Mouse (Mus musculus) hindbrain, postnatal 0 days (tissue): ENCODE data around the gene Ssh2. TPM values are rescaled to one million over a fixed set of nuclear protein-coding genes. Genes with fewer than 3 reads are reported as not detected.
A peak's percentile ranks its signal among the peaks of the same experiment; 100 is the strongest.

Experiments used
- ATAC-seq: fragments of 200-750 bp; cut with Nextera tagmentation; 2 replicates; pipeline ENCODE4 v1.8.0; 2017; ENCODE audit warnings: mild to moderate bottlenecking, moderate TSS enrichment, moderate library complexity
- DNase-seq: peaks from one replicate; pipeline ENCODE4 v3.0.0-alpha.2; 2015; ENCODE audit warnings: low spot score
- H3K27ac ChIP-seq: fragments of 300-500 bp; sonication (generic); 2 replicates; pipeline ENCODE4 v1.5.1; 2014; ENCODE audit warnings: mild to moderate bottlenecking
- H3K27me3 ChIP-seq: fragments of 300-500 bp; sonication (generic); 2 replicates; pipeline ENCODE4 v1.6.1; 2014; ENCODE audit warnings: low read length, mixed read lengths; ENCODE audit not compliant: insufficient read depth
- H3K36me3 ChIP-seq: fragments of 300-500 bp; sonication (generic); 2 replicates; pipeline ENCODE4 v1.6.1; 2014; ENCODE audit warnings: low read length, mixed read lengths; ENCODE audit not compliant: insufficient read depth
- H3K4me1 ChIP-seq: fragments of 300-500 bp; sonication (generic); 2 replicates; pipeline ENCODE4 v1.6.1; 2014; ENCODE audit warnings: antibody characterized with exemption, low read length, mixed read lengths; ENCODE audit not compliant: insufficient read depth
- H3K4me2 ChIP-seq: fragments of 300-500 bp; sonication (generic); 2 replicates; pipeline ENCODE4 v1.6.1; 2014; ENCODE audit warnings: low read depth, mild to moderate bottlenecking, low read length, moderate library complexity, mixed read lengths
- H3K4me3 ChIP-seq: fragments of 300-500 bp; sonication (generic); 2 replicates; pipeline ENCODE4 v1.5.1; 2014; ENCODE audit warnings: low read length
- H3K9ac ChIP-seq: fragments of 300-500 bp; sonication (generic); replicated peaks from 2 replicates; pipeline ENCODE4 v1.6.1; 2014; ENCODE audit warnings: mild to moderate bottlenecking, low read length, moderate library complexity, mixed read lengths
- H3K9me3 ChIP-seq: fragments of 300-500 bp; sonication (generic); 2 replicates; pipeline ENCODE4 v1.6.1; 2016; ENCODE audit warnings: low read length, mixed read lengths
- CTCF ChIP-seq: IDR thresholded peaks from 2 replicates; pipeline ENCODE4 v1.5.1; 2016; ENCODE audit warnings: antibody characterized with exemption, control low read depth, low read depth
- WGBS: fragments of 180-500 bp; shearing (Covaris S2); extraction: QIAGEN DNeasy Blood & Tissue Kit; methylation state at CpG from one replicate; pipeline ENCODE4 v1.1.7; 2014; 5-methylcytosine and 5-hydroxymethylcytosine counted together
- polyA plus RNA-seq: library from polyadenylated mRNA; unstranded; fragments of >200 nt; fragmentation: Nextera tagmentation; extraction: Ambion mirVana; gene quantifications from 2 replicates; pipeline ENCODE4 v1.2.1, GENCODE M21; 2015
- total RNA-seq: library from RNA; depleted of rRNA; stranded (reverse); fragments of >200 nt; gene quantifications from 2 replicates; pipeline ENCODE4 v1.2.3, GENCODE M21; 2014

Ssh2 gene
- total and polyA plus RNA-seq, 2 experiments from 2014 or later = 10.9 to 30.1 TPM

DNA sequence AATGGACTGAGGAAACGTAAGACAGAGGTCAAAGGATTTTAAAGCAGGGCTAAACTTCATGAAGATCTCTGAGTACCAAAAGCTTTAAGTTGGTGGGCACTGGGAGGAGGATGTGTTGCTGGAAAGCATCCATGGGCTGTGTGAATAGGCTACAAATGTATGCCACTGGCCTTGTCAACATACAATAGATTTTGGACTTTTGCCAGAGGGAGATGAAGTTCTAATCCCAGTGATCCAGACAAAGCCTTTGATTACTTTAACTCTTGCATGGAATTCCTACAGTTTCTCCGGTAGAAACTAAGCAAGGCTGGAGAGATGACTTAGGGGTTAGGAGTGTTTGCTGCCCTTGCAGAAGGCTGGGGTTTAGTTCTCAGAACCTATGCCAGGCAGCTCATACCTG lies 33.5 kb upstream of the Ssh2 start:
- Histone ChIP-seq H3K4me2 (no peak overlapping the region), H3K27ac (no peak overlapping the region), H3K9me3 (no peaks in the 10 kb centered on the region), H3K9ac (no peak overlapping the region), H3K36me3 (no peaks in the 10 kb centered on the region), H3K4me3 (no peak overlapping the region), H3K4me1 (peaks cover 6% of the 10 kb centered on the region; the same call in 1 of the 2 replicates), H3K27me3 (no peaks in the 10 kb centered on the region)
- TF ChIP-seq CTCF = no peak
- WGBS = 36% methylated on average over 2 of the region's 2 CpGs
- ATAC-seq (no peak), DNase-seq (peak; percentile 53)

DNA sequence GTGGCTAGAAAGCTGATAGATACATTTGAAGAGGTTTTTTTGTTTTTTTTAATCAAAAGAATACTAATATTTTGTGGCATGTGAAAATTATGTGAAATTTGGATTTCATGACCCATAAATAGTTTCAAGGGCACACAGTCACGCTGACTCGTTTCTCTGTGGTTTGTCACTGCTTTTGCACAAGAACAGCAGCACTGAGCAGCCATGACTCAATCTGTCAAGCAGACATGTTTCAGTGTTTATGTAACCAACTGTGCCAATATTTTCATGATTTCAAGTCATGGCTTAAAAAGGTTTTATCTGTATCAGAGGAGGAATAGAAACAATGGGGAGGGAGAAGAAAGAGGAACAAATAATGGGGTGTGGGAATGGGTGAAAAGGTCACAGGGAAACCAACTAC lies 31.2 kb upstream of the Ssh2 start:
- Histone ChIP-seq H3K4me2 (no peak overlapping the region), H3K9ac (no peak overlapping the region), H3K36me3 (no peaks in the 10 kb centered on the region), H3K27me3 (no peaks in the 10 kb centered on the region), H3K4me3 (no peak overlapping the region), H3K27ac (no peak overlapping the region), H3K4me1 (peaks cover 6% of the 10 kb centered on the region; the same call in 1 of the 2 replicates), H3K9me3 (no peaks in the 10 kb centered on the region)
- TF ChIP-seq CTCF = no peak
- DNase-seq = no peak
- ATAC-seq = no peak
- 53% methylated on average over 2 of the region's 2 CpGs for WGBS

- H3K27me3 ChIP-seq = no peaks in the 10 kb centered on the region
- no peak for TF ChIP-seq CTCF
- H3K27ac ChIP-seq = no peak within 1 kb of the TSS
- H3K4me2 ChIP-seq = no peak within 1 kb of the TSS
- no peak within 1 kb of the TSS for H3K9ac ChIP-seq
- H3K36me3 ChIP-seq = no peaks in the 10 kb centered on the region
- DNase-seq = no peak
- ATAC-seq = no peak
- no peak within 1 kb of the TSS for H3K4me3 ChIP-seq
- WGBS = 82% methylated on average over 6 of the region's 6 CpGs
- H3K4me1 ChIP-seq = no peaks in the 10 kb centered on the region
- no peaks in the 10 kb centered on the region for H3K9me3 ChIP-seq
Observed at GRCm38 (mm10) chr11:77188868-77189267, 27.2 kb upstream of the Ssh2 start, which contains the start of gene Efcab5. Gene Efcab5, minus strand, starts transcription at chr11:77188968.

GRCm38 (mm10) chr11:77193410-77193809 lies 22.7 kb upstream of the Ssh2 start:
- DNase-seq (no peak), ATAC-seq (no peak)
- WGBS = 62% methylated on average over 5 of the region's 5 CpGs
- H3K4me1 ChIP-seq = no peaks in the 10 kb centered on the region
- no peak overlapping the region for H3K4me2 ChIP-seq
- H3K9ac ChIP-seq = no peak overlapping the region
- H3K27ac ChIP-seq = no peak overlapping the region
- TF ChIP-seq CTCF = no peak
- H3K36me3 ChIP-seq = no peaks in the 10 kb centered on the region
- no peaks in the 10 kb centered on the region for H3K9me3 ChIP-seq
- H3K4me3 ChIP-seq = no peak overlapping the region
- H3K27me3 ChIP-seq = no peaks in the 10 kb centered on the region

- H3K36me3 ChIP-seq = no peaks in the 10 kb centered on the region
- H3K9me3 ChIP-seq = no peaks in the 10 kb centered on the region
- no peak for TF ChIP-seq CTCF
- no peaks in the 10 kb centered on the region for H3K4me1 ChIP-seq
- WGBS = 31% methylated on average over 6 of the region's 6 CpGs
- ATAC-seq = no peak
- H3K4me3 ChIP-seq = no peak overlapping the region
- no peak overlapping the region for H3K9ac ChIP-seq
- no peak for DNase-seq
- no peaks in the 10 kb centered on the region for H3K27me3 ChIP-seq
- no peak overlapping the region for H3K27ac ChIP-seq
- H3K4me2 ChIP-seq = no peak overlapping the region
Observed at GRCm38 (mm10) chr11:77193941-77194553, 22.0 kb upstream of the Ssh2 start.

GRCm38 (mm10) chr11:77194762-77195161 lies 21.3 kb upstream of the Ssh2 start:
- no peaks in the 10 kb centered on the region for H3K27me3 ChIP-seq
- no peak for TF ChIP-seq CTCF
- ATAC-seq (no peak), DNase-seq (no peak)
- no peak overlapping the region for H3K4me2 ChIP-seq
- no peak overlapping the region for H3K27ac ChIP-seq
- no peaks in the 10 kb centered on the region for H3K9me3 ChIP-seq
- no peak overlapping the region for H3K9ac ChIP-seq
- no peaks in the 10 kb centered on the region for H3K4me1 ChIP-seq
- H3K4me3 ChIP-seq = no peak overlapping the region
- WGBS = 79% methylated on average over 1 of the region's 1 CpGs
- no peaks in the 10 kb centered on the region for H3K36me3 ChIP-seq

GRCm38 (mm10) chr11:77195360-77196109 lies 20.6 kb upstream of the Ssh2 start:
- Histone ChIP-seq H3K4me2 (no peak overlapping the region), H3K27ac (no peak overlapping the region), H3K36me3 (no peaks in the 10 kb centered on the region), H3K9me3 (no peaks in the 10 kb centered on the region), H3K4me1 (no peaks in the 10 kb centered on the region), H3K27me3 (no peaks in the 10 kb centered on the region), H3K9ac (no peak overlapping the region), H3K4me3 (no peak overlapping the region)
- no peak for TF ChIP-seq CTCF
- WGBS = 75% methylated on average over 11 of the region's 11 CpGs
- ATAC-seq (no peak), DNase-seq (no peak)
